Mouse (Mus musculus) adrenal gland, postnatal 25 days (tissue): Measurements from ENCODE around the gene Maml1. TPM values are rescaled to one million over a fixed set of nuclear protein-coding genes. Genes with fewer than 3 reads are reported as not detected.
"Not testable (repeated sequence)": the region's sequence is repeated elsewhere in the genome, so short reads cannot be mapped to it uniquely, and the experiment has no call there.

Source experiments
- DNase-seq: peaks from one replicate; pipeline ENCODE4 v3.0.0; 2021; ENCODE audit warnings: mixed read lengths
- long read RNA-seq: library from polyadenylated mRNA; stranded (forward); transcript quantifications from one replicate; pipeline ENCODE4 v2.0.0, GENCODE M21; 2021
- total RNA-seq: library from RNA; stranded (reverse); gene quantifications from 2 replicates; pipeline ENCODE4 v1.2.3, GENCODE M21; 2021

Maml1 gene
- 28.4 and 29.5 TPM in 2 replicates for total RNA-seq
- long read RNA-seq, partial matches to known transcripts = 1 of 2 reads
- long read RNA-seq, other reads (novel, unspliced or antisense) = 1 of 2 reads

DNA sequence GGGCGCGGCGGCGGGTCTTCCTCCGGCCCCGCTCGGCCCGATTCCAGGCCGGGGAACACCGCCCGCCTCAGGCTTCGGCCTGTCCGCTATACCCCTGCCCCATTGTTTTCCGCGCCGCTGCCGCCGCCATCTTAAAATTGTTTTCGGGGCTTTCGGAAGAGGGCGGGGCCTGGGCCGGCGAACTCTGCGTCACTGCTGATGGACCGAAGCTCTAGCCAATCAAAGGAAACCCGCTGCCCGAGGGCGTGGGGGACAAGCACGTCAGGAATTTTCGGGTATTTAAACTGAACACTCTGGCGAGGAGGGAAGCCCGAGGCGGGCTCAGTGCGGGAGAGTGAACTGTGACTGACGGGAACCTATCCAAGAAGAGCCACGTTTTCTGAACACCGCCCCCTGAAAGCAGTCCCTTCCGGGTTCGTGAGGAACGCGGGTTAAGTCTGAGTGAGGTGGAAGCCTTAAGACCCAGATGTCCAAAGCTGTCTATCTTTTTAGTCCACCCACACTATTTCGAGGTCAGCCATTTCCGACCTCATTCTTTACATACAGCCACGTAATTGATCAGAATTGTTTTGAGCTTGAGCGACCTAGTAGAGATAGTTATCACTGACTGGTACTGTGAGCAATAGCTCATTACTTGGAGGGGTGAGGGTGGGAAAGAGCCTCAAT, at the start of gene Maml1:
Gene Maml1, minus strand, starts transcription at position 122 of the 666 bp plus-strand sequence.
- DNase-seq = peak; percentile 95

DNA sequence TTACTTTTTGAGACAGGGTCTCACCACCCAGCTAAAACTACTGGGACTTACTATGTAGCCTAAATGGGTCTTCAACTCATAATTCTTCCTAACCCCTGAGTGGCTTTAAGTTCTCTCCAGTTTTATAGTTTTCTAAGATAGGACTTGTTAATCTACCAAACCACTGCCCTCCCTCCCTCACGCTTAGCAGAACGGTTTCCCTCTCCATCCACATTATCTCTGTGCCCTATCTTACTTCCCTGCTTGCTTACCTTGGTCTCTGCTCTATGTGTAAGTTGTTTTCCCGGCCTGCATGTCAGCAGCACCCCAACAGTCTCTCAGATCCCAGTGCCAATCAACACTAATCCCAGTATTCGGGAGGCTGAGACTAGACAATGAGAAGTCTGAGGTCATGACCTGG, 44.8 kb upstream of the Maml1 start:
- no peak for DNase-seq

DNA sequence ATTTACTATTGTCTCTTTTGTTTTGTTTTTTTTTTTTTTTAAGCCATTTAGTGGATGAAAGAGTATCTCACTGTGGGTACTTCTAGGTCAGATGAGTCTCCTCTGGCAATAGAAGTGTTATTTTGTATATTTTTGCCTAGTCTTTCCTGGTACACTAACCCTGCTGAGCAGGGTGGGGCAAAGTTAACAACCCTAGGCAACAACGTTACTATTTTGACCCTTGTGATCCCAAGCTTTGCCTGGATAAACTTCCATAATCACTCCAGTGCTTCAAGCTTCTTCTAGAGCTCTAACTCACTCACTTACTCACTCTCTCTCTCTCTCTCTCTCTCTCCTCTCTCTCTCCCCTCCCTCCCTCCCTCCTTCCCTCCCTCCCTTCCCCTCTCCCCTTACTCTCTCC, 44.0 kb upstream of the Maml1 start:
- DNase-seq = no peak

DNA sequence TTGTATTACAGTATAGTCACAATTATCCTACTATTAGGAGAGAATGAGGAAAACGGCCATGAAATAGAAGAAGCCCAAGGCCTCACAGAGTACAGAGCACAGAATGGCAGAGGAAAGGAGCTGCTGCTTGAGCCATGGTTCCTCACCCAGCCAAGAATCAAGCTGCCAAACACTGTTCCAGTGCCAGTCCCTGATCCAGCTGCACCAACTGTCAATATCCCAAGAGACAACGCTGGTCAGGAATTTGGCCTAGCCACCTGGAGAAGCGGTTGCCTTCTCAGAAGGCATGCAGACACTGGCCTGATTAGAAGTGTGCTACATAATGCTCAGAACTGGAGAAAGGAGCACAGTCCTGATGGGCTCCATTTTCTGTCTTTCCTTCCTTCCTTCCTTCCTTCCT, 41.1 kb upstream of the Maml1 start:
- DNase-seq = peak; percentile 20

DNA sequence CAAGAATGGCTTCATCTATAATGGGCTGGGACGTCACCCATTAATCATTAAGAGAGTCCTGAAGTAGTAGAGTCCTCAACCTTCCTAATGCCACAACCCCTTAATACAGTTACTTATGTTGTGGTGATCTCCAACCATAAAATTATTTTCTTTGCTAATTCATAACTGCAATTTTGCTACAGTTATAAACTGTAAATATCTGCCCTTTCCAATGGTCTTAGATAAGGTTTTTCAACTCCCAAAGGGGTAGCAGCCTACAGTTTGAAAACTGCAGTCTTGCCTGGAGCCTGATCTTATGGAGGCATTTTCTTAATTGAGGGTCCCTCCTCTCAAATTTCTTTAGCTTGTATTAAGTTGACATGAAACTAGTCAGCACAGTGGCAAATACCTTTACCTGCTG, 37.3 kb upstream of the Maml1 start:
- no peak for DNase-seq

DNA sequence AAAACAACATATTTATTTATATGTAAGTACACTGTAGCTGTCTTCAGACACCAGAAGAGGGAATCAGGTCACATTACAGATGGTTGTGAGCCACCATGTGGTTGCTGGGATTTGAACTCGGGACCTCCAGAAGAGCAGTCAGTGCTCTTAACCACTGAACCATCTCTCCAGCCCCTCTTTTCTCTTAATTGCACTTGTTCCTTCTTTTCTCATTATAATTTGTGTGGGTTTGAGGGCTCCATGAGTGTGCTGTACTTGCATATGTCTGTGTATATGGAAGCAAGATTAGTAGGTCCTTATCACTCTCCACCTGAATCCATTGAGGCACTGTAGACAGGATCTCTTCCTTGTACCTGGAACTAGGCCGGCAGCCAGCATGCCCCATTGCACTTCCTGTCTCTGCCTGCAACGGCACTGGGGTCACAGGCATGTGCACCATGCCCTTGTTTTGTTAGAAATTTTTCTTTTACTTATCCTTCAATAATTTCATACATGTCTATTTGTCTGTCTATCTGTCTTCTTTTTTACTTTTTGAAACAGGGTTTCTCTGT, 36.0 kb upstream of the Maml1 start:
- no peak for DNase-seq

DNA sequence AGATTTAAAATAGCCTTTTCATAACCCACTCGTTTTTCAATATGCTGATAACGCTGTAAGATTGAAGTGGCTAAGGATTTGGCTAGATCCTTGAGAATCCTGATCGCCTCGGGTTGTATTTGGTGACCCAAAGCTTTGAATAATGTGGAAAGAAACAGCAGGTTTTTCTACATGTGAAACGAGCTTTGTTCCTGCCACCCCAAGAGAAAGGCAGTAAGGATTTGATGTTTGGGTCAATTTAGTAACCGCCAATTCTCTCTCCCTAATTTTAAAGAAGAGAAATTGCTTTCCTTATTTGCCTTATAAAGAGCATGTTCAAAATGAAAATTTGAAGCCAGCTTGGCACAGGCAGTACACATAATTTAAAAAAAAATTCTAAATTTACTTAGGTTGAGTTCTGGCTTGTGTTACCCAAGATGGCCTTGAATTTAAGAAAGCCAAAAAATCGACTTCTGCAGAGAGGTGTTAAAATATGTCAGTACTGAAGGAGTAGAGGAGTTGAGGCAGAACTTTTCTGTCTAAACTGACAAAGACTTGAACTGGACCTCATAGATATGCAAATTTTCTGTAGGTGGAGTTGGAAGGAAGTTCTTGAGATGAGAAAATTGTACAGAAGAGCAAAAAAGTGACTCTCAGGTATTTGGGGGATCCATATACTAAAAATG, 34.3 kb upstream of the Maml1 start:
- no peak for DNase-seq

DNA sequence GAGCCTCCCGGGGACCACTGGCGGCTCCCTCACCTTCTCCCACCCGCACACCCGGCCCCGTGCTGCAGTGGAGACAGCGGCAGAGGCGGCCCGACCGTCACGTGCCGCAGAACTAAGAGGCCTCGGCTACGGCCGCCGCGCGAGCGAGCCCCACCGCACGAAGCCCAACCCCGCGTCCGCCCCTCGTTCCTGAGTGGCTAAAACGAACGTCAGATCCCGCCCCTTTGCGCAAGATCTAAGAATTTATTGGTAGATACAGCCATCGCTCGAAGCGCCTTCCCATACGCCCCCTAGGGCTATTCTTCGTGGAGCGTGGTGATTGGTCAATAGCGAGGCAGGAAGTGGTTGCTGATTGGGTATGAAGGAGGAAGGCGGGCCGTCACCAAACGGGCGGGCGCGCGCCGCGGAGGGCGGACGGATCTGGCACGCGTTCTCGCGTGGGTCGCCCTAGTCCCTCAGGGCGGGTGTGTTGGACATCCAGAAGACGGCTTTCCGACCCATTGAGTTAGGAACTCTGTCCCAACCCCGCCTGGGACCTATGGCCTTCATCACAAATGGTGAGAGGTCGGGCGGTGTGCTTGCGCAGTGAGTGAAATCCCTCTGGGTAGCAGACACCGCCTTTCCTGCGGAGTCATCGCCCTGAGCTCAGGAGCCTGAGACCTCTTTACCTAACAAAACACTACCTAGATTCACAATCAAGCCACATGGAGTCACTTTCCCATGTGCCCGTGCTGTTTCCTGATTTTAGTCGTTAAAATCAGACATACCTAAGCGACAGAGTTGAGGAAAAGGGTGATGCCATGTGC, 33.6 kb upstream of the Maml1 start, which contains the start of gene Canx:
Gene Canx, minus strand, starts transcription at position 178 of the 806 bp plus-strand sequence.
- DNase-seq = peak; percentile 95

DNA sequence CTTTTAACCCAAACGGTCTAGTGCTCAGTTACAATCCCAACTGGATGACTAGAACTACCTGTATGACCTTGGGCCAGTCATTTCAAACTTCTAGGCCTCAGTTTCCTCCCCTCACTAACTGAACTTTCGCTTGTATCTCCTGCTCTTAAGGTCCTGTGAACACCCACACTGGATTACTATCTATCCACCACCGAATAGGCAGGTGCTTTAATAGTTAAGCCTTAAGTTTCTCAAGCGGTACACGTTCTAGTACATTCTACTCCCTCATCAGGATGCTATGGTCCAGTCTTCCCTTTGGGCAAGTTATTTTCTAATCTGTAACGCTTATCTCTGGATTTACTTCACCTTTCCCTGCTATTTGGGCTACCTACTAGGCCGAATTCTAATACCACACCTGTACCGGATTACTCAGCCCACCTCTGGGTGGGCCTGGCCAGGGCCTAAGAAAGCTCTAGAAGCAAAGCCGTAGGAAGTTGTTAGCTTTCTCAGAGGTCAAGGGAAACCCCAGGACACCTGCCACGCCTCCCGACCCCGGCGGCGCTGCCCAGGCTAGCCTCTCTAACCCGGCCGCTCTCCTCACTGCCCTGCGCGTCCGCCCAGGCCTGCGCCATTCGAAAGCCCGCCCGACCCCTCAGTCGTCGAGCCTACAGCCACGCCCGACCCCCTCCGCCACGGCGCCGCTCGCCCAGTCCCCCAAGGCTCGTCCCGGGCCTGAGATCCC, 32.8 kb upstream of the Maml1 start:
- DNase-seq = peak; percentile 57

DNA sequence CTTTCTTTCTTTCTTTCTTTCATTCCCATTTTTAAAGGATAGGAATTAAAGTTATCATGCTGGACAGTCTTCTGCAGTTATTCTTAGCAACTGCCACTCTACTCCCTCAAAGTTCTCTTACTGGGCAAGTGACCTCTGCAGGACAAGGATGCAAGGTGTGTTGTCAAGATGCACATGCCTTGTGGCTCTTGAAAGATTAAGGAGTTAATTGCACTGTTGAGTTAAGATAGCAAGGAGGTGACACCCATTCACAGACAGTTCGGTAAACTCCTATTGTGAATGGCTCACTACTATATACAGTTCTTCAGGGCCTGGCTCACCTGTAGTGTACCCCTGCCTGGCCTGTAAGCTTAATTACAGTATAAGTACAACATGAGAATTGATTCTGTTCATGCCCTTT, 31.7 kb upstream of the Maml1 start:
- DNase-seq = no peak

DNA sequence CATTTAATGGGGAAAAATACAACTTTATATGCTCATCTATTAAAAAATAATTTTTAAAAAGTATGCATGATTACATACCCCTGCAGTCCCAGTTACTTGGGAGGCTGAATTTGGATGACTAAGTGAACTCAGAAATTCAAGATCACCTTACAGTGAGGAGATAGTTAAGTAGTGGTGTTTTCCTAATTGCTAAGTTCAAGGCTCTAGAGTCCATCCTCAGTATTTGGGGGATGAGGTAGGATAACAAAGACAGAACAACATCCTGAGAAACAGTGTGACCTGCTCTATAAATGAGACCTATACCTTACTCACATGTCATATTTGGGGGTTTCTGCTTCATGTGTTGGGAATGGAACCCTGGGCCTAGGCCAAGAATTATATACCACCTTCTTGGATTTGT, 30.2 kb upstream of the Maml1 start:
- no peak for DNase-seq

DNA sequence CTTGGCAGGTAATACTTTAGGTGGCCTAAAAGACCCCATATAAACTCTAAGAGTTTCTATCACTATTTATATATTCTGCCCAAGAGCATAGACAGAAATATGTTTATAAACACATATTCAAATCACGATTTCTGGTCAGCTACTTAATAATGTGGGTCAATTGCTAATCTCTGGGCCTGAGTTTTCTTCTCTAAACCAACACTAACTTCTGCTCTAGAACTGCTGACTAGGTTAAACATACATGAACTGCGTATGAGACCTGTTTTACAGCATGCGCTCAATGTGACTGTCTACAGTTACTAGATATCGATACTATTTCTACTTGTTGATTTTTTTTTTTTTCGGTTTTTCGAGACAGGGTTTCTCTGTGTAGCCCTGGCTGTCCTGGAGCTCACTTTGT, 29.1 kb upstream of the Maml1 start:
- DNase-seq = no peak

DNA sequence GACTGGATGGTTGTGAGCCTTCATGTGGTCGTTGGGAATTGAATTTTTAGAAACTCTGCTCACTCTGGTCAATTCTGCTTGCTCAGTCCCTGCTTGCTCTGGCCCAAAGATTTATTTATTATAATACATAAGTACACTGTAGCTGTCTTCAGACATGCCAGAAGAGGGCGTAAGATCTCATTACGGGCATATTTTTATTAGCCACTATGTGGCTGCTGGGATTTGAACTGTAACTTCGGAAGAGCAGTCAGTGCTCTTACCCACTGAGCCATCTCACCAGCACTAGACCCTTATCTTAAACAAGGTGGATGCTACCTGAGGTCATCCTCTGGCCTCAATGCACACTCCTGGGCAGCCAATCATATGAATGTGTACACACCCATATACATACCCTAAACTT, 27.2 kb upstream of the Maml1 start:
- not testable (repeated sequence) for DNase-seq

DNA sequence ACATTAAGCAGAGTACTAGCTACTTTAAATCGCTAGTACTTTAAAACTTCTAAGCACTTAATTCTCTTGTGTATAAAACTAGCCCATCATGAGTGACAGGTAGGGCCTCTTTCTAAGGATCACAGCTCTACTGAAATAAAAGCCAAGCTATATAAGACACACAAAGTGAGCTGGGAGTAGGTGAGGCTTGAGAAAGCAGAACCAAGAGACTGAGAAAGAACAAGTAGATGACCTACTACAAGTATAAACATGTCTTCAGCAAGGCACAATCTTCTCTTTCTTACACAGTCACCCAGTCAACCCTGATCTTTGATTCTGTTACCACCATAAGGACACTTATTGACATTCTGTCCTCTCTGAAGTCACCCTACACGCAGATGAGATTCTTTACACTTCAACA, 20.7 kb upstream of the Maml1 start:
- no peak for DNase-seq

DNA sequence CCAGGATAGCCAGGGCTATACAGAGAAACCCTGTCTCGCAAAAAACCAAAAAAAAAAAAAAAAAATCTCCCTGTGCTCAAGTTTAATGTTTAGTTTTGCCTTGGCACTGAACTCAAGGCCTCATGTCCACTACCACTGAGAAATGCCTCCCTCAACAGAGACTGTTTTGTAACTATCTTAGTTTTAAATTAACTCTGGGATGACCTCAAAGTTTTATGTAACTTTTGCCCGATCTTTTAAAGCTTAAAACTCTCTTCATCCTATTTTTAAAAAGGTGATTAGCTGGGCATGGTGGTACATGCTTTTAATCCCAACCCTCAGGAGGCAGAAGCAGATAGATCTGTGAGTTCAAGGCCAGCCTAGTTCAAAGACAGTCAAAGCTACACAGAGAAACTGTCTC, 11.3 kb upstream of the Maml1 start:
- DNase-seq = no peak

DNA sequence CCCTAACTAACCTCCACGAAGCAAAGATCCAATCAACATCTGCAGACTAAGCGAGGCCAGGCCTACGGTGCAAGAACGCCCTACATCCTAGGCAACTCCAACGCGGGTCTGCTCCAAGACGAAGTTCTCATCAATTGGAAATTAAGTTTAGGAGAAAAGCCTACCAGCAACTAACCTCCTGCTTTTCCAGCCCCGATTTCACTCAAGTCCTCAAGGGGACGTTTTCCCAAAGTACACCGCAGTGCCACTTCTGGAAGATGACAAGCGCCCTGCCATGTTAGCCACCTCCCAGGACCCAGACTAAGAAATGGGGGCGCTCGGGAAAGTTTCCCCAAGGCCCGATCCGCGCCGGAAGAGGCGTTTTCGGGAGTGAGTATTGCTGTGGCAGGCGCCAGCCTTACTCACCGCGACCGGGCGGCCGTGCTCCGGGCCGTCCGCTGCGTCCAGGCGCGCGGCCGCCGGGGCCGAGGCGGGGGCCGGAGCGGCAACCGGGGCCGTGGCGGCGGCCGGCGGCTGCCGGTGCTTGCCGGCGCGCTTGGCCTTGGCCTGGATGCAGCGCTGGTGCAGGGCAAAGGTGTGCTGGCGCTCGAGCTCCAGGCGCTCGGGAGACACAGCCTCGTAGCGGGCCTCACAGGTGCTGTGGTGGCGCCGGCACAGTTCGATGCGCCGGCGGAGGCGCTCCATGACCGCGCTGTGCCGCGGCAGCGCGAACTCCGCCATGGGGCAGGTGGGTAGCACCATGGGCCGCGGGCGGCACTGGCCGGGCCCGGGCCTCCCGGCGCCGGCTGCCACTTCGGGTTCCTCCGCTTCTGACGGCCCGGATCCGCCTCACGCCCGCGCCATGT, 568 bp downstream of the Maml1 start:
- peak; percentile 64 for DNase-seq

DNA sequence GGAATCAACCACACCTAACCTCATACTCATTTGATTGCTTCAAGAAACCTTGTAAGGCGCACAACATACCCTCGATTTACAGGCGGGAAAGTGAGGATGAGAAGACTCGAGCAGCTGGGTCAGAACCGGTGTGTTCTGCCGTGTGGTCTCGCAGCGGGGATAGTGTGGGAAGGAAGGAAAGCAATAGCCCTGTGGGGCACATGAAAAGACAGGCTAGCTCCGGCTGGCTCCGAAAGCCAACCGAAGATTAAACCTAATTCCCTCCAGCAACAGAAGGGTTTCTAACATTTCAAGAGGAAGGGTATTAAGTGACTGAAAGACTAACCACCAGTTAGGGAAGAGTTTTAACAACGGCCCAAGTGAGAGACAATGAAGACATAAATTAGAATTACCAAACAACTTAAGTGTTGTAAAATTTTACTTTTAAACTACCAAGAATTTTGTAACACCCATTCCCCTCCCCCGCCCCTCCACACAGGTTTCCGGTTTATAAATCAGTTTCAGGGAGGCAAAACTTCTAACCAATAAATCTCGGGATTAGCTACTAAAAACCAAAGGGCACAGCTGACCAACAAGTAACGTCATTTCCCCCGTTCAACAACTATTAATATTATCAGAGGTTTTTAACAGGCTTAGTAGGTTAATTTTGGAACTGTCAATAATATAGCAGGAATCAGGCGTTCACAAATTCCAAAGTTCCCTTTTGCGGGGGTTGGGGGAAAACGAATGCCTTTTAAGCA, 1.5 kb downstream of the Maml1 start:
- no peak for DNase-seq

DNA sequence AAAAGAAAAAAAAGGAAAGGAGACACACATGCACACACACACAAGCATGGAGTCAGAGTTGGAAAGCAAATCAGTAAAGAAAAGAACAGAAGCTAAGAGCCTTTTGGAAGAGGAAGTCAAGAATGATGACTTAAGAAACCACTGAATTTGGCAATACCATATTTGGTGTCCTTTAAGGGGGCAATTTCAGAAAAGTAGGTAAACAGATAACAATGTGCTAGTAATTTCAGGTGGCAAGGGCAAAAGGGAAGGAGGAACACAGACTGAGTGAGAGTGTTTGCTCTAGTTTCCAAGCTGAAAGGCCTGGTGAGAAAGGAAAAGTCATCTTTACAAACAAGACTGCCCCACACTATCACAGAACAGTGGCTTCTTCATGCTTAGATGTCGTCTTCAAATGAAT, 5.7 kb downstream of the Maml1 start:
- DNase-seq = no peak

DNA sequence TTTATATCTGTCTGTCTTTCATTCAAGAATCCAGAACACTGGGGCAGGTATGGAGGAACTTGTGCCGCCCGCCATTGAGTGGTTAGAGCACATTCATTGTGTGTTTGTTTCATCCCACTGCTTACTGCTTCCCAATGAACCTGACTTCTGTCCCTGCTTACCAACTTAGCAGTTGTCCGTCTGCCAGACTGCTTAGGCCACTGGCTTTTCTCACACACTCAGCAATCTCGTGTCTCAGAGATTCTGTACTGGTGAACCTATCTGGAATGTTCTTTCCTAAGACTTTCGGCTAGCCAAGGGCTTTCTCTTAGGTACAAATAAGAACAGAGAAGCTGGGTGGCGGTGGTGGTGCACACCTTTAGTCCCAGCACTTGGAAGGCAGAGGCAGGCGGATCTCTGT, 6.4 kb downstream of the Maml1 start:
- DNase-seq = no peak

DNA sequence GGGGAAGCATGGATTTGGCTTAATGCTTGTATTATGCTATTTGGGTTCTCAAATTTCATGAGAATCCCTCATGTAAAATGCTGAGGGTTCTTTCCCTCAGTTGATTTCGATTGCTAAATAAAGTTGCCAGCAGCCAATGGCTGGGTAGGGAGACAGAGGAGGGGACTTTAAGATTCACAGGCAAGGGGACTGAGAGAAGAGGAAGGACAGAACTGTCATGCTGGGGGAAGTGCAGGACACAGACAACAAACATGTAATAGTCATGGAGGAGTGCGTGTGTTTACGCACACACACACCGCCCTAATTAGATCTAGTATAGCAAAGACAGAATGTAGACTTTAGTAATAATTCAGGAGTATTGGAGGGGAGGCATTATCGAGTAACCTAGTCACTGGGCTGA, 6.8 kb downstream of the Maml1 start:
- DNase-seq = no peak

DNA sequence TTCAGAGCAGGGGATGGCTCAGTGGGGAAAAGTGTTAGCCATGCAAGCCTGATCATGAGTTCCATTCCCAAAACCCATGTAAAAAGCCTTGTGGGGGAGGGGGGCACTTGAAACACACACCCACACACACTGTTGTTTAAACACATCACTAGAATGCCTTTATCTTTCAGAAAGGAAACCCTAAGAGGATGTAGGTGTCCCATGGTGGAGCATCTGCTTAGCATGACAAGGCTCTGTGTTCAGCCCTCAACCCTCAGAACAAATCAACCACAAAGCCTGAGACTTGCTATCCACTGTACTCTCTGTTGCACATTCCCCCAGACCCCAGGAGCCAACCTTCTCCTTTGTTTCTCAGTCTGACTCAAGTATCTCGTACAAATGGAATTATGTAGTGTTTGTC, 12.1 kb downstream of the Maml1 start:
- DNase-seq = no peak
